Mouse (Mus musculus) heart, embryonic 11.5 days (tissue): ENCODE measurements around the gene Dcdc2b. TPM values are rescaled to one million over a fixed set of nuclear protein-coding genes. Genes with fewer than 3 reads are reported as not detected.

Experiments used
- ATAC-seq: fragments of 200-750 bp; cut with Nextera tagmentation; replicated peaks from 2 replicates; pipeline ENCODE4 v1.8.0; 2017; ENCODE audit warnings: moderate library complexity; ENCODE audit not compliant: insufficient number of reproducible peaks, low FRiP score, low TSS enrichment
- H3K27ac ChIP-seq: fragments of 300-500 bp; sonication (generic); 2 replicates; pipeline ENCODE4 v1.5.1; 2014; ENCODE audit warnings: mild to moderate bottlenecking, low read depth, low read length
- H3K27me3 ChIP-seq: fragments of 300-500 bp; sonication (generic); 2 replicates; pipeline ENCODE4 v1.6.1; 2014; ENCODE audit warnings: mild to moderate bottlenecking, low read length, mixed read lengths; ENCODE audit not compliant: control insufficient read depth, insufficient read depth
- H3K36me3 ChIP-seq: fragments of 300-500 bp; sonication (generic); 2 replicates; pipeline ENCODE4 v1.6.1; 2014; ENCODE audit warnings: mild to moderate bottlenecking, low read length, moderate library complexity, mixed read lengths; ENCODE audit not compliant: control insufficient read depth, insufficient read depth
- H3K4me1 ChIP-seq: fragments of 300-500 bp; sonication (generic); 2 replicates; pipeline ENCODE4 v1.6.1; 2014; ENCODE audit warnings: low read length; ENCODE audit not compliant: control insufficient read depth, insufficient read depth
- H3K4me2 ChIP-seq: fragments of 300-500 bp; sonication (generic); 2 replicates; pipeline ENCODE4 v1.6.1; 2014; ENCODE audit warnings: mild to moderate bottlenecking, moderate library complexity
- H3K4me3 ChIP-seq: fragments of 300-500 bp; sonication (generic); 2 replicates; pipeline ENCODE4 v1.5.1; 2014; ENCODE audit warnings: low read depth, low read length
- H3K9ac ChIP-seq: fragments of 300-500 bp; sonication (generic); 2 replicates; pipeline ENCODE4 v1.6.1; 2014; ENCODE audit warnings: mild to moderate bottlenecking, low read depth, low read length, moderate library complexity
- H3K9me3 ChIP-seq: fragments of 300-500 bp; sonication (generic); replicated peaks from 2 replicates; pipeline ENCODE4 v1.6.1; 2016; ENCODE audit warnings: low read length; ENCODE audit not compliant: control insufficient read depth
- WGBS: fragments of 180-500 bp; shearing (Covaris S2); extraction: QIAGEN DNeasy Blood & Tissue Kit; methylation state at CpG from one replicate; pipeline ENCODE4 v1.1.7; 2014; ENCODE audit not compliant: insufficient replicate concordance; 5-methylcytosine and 5-hydroxymethylcytosine counted together
- polyA plus RNA-seq: library from polyadenylated mRNA; unstranded; fragments of >200 nt; fragmentation: Nextera tagmentation; extraction: Ambion mirVana; gene quantifications from 2 replicates; pipeline ENCODE4 v1.2.1, GENCODE M21; 2014

Dcdc2b gene
- polyA plus RNA-seq, 1 experiment from 2014 or later, result 2.7 TPM

GRCm38 (mm10) chr4:129571551-129572084, 42.4 kb downstream of the Dcdc2b start:
- no peaks in the 10 kb centered on the region for H3K9me3 ChIP-seq
- no peak overlapping the region for H3K27ac ChIP-seq
- no peaks in the 10 kb centered on the region for H3K27me3 ChIP-seq
- peaks cover 6% of the 10 kb centered on the region; the same call in 1 of the 2 replicates for H3K4me1 ChIP-seq
- no peak overlapping the region for H3K9ac ChIP-seq
- no peak overlapping the region for H3K4me2 ChIP-seq
- no peak overlapping the region for H3K4me3 ChIP-seq
- 68% methylated on average over 8 of the region's 8 CpGs for WGBS
- no peaks in the 10 kb centered on the region for H3K36me3 ChIP-seq
- no peak for ATAC-seq

- Histone ChIP-seq H3K9ac (no peak overlapping the region), H3K36me3 (no peaks in the 10 kb centered on the region), H3K4me1 (peaks cover 1% of the 10 kb centered on the region; the same call in 1 of the 2 replicates), H3K27ac (no peak overlapping the region), H3K4me2 (no peak overlapping the region), H3K9me3 (no peaks in the 10 kb centered on the region), H3K27me3 (no peaks in the 10 kb centered on the region), H3K4me3 (no peak overlapping the region)
- 81% methylated on average over 6 of the region's 6 CpGs for WGBS
- no peak for ATAC-seq
Observed at GRCm38 (mm10) chr4:129570028-129570427, 44.0 kb downstream of the Dcdc2b start.

GRCm38 (mm10) chr4:129568366-129568765, 45.7 kb downstream of the Dcdc2b start:
- Histone ChIP-seq H3K27ac (no peak overlapping the region), H3K4me3 (no peak overlapping the region), H3K4me2 (no peak overlapping the region), H3K36me3 (no peaks in the 10 kb centered on the region), H3K9me3 (no peaks in the 10 kb centered on the region), H3K4me1 (no peaks in the 10 kb centered on the region), H3K9ac (no peak overlapping the region), H3K27me3 (no peaks in the 10 kb centered on the region)
- ATAC-seq, result no peak
- WGBS, result 83% methylated on average over 7 of the region's 7 CpGs

GRCm38 (mm10) chr4:129565139-129565538, 48.9 kb downstream of the Dcdc2b start:
- ATAC-seq, result no peak
- H3K36me3 ChIP-seq, result no peaks in the 10 kb centered on the region
- no peaks in the 10 kb centered on the region for H3K27me3 ChIP-seq
- no peak overlapping the region for H3K4me2 ChIP-seq
- H3K9ac ChIP-seq, result no peak overlapping the region
- no peaks in the 10 kb centered on the region for H3K4me1 ChIP-seq
- H3K27ac ChIP-seq, result no peak overlapping the region
- H3K4me3 ChIP-seq, result no peak overlapping the region
- no peaks in the 10 kb centered on the region for H3K9me3 ChIP-seq
- WGBS, result 79% methylated on average over 6 of the region's 6 CpGs

- no peak for ATAC-seq
- WGBS, result 69% methylated on average over 8 of the region's 8 CpGs
- no peak overlapping the region for H3K27ac ChIP-seq
Observed at GRCm38 (mm10) chr4:129563718-129564117, 50.3 kb downstream of the Dcdc2b start.

GRCm38 (mm10) chr4:129561184-129561583, 52.9 kb downstream of the Dcdc2b start:
- peaks cover 7% of the 10 kb centered on the region; the same call in 1 of the 2 replicates for H3K4me1 ChIP-seq
- WGBS, result 74% methylated on average over 5 of the region's 5 CpGs
- no peak overlapping the region for H3K4me2 ChIP-seq
- no peak overlapping the region for H3K4me3 ChIP-seq
- no peaks in the 10 kb centered on the region for H3K36me3 ChIP-seq
- no peak for ATAC-seq
- no peak overlapping the region for H3K27ac ChIP-seq
- no peaks in the 10 kb centered on the region for H3K9me3 ChIP-seq
- no peak overlapping the region for H3K9ac ChIP-seq
- H3K27me3 ChIP-seq, result no peaks in the 10 kb centered on the region

More at GRCm38 (mm10) chr4:129563718-129564117, 50.3 kb downstream of the Dcdc2b start:
- no peaks in the 10 kb centered on the region for H3K9me3 ChIP-seq
- no peak overlapping the region for H3K4me3 ChIP-seq
- H3K36me3 ChIP-seq, result no peaks in the 10 kb centered on the region
- no peak overlapping the region for H3K9ac ChIP-seq
- H3K4me2 ChIP-seq, result no peak overlapping the region
- H3K27me3 ChIP-seq, result no peaks in the 10 kb centered on the region
- H3K4me1 ChIP-seq, result no peaks in the 10 kb centered on the region

Other genes with a start within 250 kb of the Dcdc2b start
- 7.7 and 7.9 TPM in 2 replicates for gene Zbtb8a, start 236.1 kb downstream of the Dcdc2b start, polyA plus RNA-seq
- 5.5 and 5.8 TPM in 2 replicates for gene Zbtb8b, start 173.4 kb downstream of the Dcdc2b start, polyA plus RNA-seq
- gene Bsdc1, start 152.7 kb downstream of the Dcdc2b start, polyA plus RNA-seq, result 24.1 and 24.6 TPM in 2 replicates
- not detected in 2 replicates for gene Tssk3, start 123.2 kb downstream of the Dcdc2b start, polyA plus RNA-seq
- gene Fam229a, start 123.1 kb downstream of the Dcdc2b start, polyA plus RNA-seq, result not detected in 2 replicates
- gene Marcksl1, start 100.7 kb downstream of the Dcdc2b start, polyA plus RNA-seq, result 506 and 517 TPM in 2 replicates
- gene Hdac1, start 71.5 kb downstream of the Dcdc2b start, polyA plus RNA-seq, result 154 and 175 TPM in 2 replicates
- 3.6 and 4.6 TPM in 2 replicates for gene Lck, start 40.6 kb downstream of the Dcdc2b start, polyA plus RNA-seq
- gene Fam167b, start 35.7 kb downstream of the Dcdc2b start, polyA plus RNA-seq, result 3.6 TPM in 2 replicates
- 194 and 200 TPM in 2 replicates for gene Eif3i, start 13.6 kb downstream of the Dcdc2b start, polyA plus RNA-seq
- 170 and 177 TPM in 2 replicates for gene Tmem234, start 13.6 kb downstream of the Dcdc2b start, polyA plus RNA-seq
- 23.3 and 24.5 TPM in 2 replicates for gene Iqcc, start 4.8 kb upstream of the Dcdc2b start, polyA plus RNA-seq
- gene Ccdc28b, start 9.7 kb upstream of the Dcdc2b start, polyA plus RNA-seq, result 41.4 and 46.5 TPM in 2 replicates
- 58.3 and 60.2 TPM in 2 replicates for gene Txlna, start 26.8 kb upstream of the Dcdc2b start, polyA plus RNA-seq
- gene Kpna6, start 58.5 kb upstream of the Dcdc2b start, polyA plus RNA-seq, result 13.3 and 14.6 TPM in 2 replicates
- gene Tmem39b, start 82.6 kb upstream of the Dcdc2b start, polyA plus RNA-seq, result 12.3 and 16.1 TPM in 2 replicates
- 73.0 and 83.1 TPM in 2 replicates for gene Khdrbs1, start 128.0 kb upstream of the Dcdc2b start, polyA plus RNA-seq
- 329 and 345 TPM in 2 replicates for gene Ptp4a2, start 197.0 kb upstream of the Dcdc2b start, polyA plus RNA-seq